Mouse (Mus musculus) activated CD4-positive, CD25-positive, alpha-beta regulatory T cell, adult 9 weeks (primary cell): ENCODE results near the gene Gadd45a. TPM values are rescaled to one million over a fixed set of nuclear protein-coding genes. Genes with fewer than 3 reads are reported as not detected.

Source experiments
- polyA plus RNA-seq: library from polyadenylated mRNA; unstranded; fragments of 100-300 nt; shearing (Covaris generic); gene quantifications from one replicate; pipeline ENCODE4 v1.2.1, GENCODE M21; 2017

Gadd45a gene
- polyA plus RNA-seq, result 14.5 TPM

GRCm38 (mm10) chr6:67036837-67037628, at the start of gene Gadd45a:
Gene Gadd45a, minus strand, starts transcription at chr6:67037457.

Other genes with a start within 250 kb of the Gadd45a start
- not detected for gene Vmn1r39, start 226.8 kb downstream of the Gadd45a start, polyA plus RNA-seq
- gene Gng12, start 141.1 kb downstream of the Gadd45a start, polyA plus RNA-seq, result 45.9 TPM
- gene Serbp1, start 200.7 kb upstream of the Gadd45a start, polyA plus RNA-seq, result 506 TPM